Mouse (Mus musculus): ENCODE measurements around the gene Gm21974. TPM values are rescaled to one million over a fixed set of nuclear protein-coding genes. Genes with fewer than 3 reads are reported as not detected.
"Not testable (repeated sequence)": the region's sequence is repeated elsewhere in the genome, so short reads cannot be mapped to it uniquely, and the experiment has no call there.

Gene Gm21974
- under 1 TPM in 1 of 4 experiments, not detected in 3; 0.34 TPM for total RNA-seq (2022)

DNA sequence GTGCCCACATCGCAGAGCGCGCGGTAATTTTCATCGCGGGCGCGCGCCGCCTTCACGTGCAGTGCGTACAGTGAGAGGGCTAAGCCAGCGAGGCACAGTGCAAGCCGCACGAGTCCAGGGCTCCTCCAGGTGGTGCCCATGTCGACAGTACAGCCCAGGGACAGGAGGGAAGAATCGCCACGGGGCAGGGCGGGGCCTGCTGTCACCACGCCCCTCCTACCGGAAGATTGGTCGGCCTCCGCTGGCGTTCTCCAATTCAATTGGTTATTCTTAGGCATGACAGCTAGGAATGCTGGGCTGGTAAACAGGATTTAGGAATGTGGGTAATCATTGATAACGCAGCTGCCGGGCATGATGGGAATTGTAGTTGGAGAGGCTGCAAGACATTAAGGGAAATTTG, at the start of gene Gm21974, which contains the start of gene Vkorc1:
Gene Gm21974, minus strand, starts transcription at position 13 of the 400 bp plus-strand sequence.
Gene Vkorc1, minus strand, starts transcription at position 176 of the 400 bp plus-strand sequence.
- peak; percentile 97 for DNase-seq (ENCODE audit: low spot score)

DNA sequence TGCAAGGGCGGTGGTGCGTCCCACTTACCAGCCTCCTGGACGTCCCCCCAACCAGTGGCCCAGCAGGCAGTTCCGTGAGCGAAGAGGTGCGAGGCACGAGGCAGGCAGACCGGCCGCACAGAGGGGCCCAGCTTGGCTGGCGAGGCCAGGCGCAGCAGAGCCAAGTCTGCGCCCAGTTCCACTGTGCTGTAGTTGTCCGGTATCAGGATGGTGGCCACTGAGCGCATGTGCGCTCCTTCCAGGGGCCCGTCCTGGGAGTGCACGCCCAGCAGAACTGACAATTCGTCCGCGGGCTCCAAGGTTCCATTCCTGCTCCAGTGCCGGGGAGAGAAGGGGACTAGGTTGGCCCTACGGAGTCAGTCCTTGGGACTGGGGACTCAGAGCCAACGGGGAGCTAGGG, 49.4 kb upstream of the Gm21974 start:
- no peak for DNase-seq (ENCODE audit: low spot score)

DNA sequence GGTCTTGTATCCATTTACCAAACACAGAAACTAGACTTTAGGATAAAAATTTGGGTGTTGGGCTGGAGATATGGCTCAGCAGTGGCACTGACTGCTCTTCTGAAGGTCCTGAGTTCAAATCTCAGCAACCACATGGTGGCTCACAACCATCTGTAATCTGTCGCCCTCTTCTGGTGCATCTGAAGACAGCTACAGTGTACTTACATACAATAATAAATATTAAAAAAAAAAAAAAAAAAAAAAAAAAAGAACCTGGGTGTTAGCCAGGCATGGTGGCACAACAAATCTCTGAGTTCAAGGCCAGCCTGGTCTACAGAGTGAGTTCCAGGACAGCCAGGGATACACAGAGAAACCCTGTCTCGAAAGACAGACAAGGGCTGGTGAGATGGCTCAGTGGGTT, 46.8 kb upstream of the Gm21974 start:
- DNase-seq (ENCODE audit: low spot score), result not testable (repeated sequence)

GRCm38 (mm10) chr7:127936216-127936884, 41.1 kb upstream of the Gm21974 start:
- DNase-seq (ENCODE audit: low spot score), result no peak

DNA sequence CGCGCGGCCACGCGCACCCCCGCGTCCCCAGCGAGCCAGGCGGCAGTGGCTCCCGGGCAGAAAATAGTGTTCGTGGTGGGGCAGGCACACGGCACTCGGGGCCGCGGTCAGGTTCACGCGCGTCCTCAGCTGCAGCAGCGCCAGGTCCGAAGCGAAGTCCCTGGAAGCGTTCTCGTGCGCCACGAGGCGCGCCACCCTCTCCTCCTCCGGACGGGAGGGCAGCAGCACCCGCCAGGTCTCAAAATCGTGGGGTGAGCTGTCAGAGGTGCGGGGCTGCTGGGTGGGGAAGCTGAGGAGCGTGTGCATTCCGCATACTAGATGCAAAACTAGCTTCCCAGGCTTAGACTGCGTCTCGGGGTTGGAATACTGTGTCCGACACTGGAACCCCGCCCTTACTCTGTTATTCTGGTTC, 40.5 kb upstream of the Gm21974 start:
- DNase-seq (ENCODE audit: low spot score), result peak; percentile 21

DNA sequence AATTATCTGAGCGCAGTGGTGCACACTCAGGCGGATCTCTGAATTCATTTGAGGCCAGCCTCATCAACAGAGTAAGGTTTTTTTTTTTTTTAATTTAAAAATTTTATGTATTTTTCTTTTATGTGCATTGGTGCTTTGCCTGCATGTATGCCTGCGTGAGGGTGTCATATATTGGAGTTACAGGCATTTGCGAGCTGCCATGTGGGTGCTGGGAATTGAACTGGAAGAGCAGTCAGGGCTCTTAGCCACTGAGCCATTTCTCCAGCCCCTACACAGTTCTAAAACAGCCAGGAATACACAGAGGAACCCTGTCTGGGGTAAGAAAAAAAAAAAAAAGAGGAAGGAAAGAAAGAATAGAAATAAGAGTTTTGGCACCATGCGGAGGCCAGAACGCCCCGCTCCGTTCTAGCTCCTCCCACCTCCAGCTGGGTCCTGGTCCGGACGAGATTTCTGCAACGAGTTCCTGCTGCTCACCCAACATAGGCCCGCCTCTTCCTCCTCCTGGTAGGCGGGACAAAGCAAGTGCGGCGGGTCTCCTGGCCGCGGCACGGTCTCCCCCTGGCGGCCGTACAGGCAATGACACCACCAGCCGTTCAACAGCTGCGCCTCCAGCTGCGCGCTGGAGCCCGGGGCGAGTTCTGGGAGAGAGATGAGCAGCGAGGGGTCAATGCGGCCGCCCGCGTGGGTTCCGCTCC, 39.9 kb upstream of the Gm21974 start:
- DNase-seq (ENCODE audit: low spot score), result peak; percentile 96

DNA sequence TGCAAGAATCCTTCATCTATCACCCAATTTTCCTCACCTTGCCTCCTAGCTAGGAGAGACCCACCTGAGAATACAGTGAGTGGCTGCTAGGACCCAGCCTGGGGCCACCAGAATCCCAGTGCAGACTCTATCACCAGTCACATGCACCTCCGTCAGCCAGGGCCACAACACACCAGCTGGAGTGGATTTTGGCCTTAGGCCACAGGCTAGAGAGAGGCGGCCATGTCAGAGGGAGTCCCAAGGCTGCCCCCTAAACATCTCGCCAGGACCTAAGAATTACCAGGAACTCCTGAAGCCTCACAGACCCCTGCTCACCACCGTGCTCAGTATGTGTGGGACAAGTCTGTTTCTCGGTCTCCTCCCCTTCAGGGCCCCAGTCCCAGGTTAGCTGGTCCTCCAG, 38.8 kb upstream of the Gm21974 start:
- DNase-seq (ENCODE audit: low spot score), result no peak

DNA sequence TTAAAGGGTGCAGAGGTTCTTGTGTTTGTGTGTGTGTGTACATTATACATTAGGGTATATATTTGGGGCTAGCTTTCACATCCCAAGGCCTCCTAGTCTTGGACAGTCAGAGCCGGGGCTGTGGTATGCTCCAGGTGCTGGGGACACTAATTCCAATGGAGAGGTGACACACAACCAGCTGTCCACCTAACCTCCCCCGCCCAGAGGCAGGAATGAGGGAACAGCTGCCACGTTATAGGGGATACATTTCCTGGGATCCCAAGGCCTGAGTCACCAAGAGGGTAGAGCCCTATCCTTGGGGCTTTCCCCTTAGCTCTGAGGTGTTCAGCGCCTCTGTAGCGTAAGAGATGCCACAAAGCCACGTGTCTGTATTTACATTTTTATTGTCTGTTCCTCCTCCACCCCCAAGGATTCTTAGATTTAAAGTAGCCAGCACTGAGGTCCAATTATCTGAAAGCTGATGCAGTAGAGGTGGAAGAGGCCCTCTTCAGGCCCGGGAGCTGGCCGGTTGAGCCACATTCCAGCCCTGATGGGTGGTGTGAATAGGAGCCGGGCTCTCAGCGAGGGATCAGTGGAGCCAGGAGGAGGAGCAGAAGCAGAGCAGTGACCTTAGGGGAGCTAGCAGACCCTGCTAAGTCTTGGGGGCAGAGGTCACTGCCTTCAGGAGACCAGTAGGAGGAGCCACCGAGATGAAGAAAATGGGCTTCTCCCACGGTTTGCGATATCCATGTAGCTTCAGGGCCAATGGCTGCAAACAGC, 37.2 kb upstream of the Gm21974 start:
- DNase-seq (ENCODE audit: low spot score), result no peak

GRCm38 (mm10) chr7:127931351-127932135, 36.3 kb upstream of the Gm21974 start:
- DNase-seq (ENCODE audit: low spot score), result no peak

DNA sequence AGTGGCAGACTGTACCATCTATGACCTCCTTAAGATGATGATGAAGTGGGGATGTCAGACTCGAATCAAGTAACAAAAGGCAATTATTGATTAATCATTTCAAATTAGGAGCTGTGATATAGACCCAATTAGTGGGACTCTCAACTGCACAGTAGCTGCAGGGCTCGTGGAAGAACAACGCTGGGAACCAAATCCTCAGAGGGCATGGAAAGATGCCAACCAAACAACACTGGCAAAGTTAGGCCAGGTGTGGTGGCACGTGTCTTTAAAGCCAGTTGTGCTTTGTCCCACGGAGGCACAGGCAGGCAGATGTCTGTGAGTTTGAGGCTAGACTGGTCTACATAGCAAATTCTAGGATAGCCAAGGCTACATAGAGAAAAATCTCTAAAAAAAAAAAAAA, 35.4 kb upstream of the Gm21974 start:
- DNase-seq (ENCODE audit: low spot score), result no peak

GRCm38 (mm10) chr7:127929923-127930322, 34.7 kb upstream of the Gm21974 start, which contains the start of gene Prss8:
TSS of gene Prss8 (minus strand) at chr7:127930104.
- no peak for DNase-seq (ENCODE audit: low spot score)

DNA sequence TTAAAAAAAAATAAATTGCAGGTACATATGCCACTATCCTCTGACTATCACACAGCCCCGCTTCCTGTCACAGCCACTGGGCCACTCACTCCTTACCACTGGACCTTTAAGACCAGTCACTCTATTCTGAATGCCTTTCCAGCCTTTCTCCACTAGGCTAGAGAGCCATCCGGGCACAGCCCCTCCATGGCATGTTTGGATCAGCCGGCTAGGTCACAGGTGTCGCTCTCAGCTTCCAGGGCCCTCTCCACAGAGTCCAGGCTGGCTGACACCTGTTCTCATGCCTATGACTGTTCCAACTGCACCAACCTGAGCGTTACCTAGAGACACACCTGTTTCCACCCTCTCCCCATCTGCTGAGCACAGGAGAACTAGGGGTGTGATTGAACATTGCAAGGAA, 33.3 kb upstream of the Gm21974 start:
- no peak for DNase-seq (ENCODE audit: low spot score)

DNA sequence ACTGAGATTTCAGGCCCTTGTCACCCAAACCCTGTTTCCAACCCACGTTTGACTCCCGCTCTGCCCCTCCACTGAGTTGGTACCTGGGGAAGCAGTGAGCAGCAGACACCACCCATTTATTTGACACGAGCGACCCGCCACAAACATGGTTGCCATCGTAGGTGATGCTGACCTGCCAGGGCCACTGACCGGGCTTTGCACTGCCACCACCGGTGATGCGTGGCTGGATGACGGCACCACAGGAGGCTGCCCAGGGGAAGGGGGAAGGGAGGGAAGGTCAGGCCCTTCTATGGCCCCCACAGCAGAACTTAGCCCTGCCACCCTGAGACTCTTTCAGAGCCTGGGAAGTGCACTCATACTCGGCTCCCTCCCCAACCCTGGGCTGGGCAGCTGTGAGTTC, 32.5 kb upstream of the Gm21974 start:
- no peak for DNase-seq (ENCODE audit: low spot score)

GRCm38 (mm10) chr7:127926846-127927245, 31.6 kb upstream of the Gm21974 start:
- no peak for DNase-seq (ENCODE audit: low spot score)

GRCm38 (mm10) chr7:127926066-127926465, 30.8 kb upstream of the Gm21974 start:
- DNase-seq (ENCODE audit: low spot score), result no peak

- no peak for DNase-seq (ENCODE audit: low spot score)
These were observed 30.0 kb upstream of the Gm21974 start for GRCm38 (mm10) chr7:127925252-127925651.

DNA sequence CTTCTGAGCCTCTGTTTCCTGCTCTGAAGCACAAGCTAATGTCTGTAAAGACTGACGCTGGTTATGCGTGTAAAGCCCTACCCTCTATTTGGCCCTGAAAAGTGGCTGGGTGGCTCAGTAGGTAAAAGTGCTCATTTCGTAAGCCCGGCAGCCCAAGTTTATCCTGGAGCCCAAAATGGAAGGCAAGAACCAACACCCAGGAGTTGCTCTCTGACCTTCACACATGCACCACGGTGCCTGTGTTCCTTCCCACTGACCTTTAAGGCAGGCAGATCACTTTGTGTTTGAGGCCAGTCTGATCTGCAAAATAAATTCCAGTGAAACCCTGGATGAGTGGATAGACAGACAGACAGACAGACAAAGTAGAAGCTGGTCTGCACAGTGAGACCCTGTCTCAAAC, 28.5 kb upstream of the Gm21974 start:
- DNase-seq (ENCODE audit: low spot score), result no peak

DNA sequence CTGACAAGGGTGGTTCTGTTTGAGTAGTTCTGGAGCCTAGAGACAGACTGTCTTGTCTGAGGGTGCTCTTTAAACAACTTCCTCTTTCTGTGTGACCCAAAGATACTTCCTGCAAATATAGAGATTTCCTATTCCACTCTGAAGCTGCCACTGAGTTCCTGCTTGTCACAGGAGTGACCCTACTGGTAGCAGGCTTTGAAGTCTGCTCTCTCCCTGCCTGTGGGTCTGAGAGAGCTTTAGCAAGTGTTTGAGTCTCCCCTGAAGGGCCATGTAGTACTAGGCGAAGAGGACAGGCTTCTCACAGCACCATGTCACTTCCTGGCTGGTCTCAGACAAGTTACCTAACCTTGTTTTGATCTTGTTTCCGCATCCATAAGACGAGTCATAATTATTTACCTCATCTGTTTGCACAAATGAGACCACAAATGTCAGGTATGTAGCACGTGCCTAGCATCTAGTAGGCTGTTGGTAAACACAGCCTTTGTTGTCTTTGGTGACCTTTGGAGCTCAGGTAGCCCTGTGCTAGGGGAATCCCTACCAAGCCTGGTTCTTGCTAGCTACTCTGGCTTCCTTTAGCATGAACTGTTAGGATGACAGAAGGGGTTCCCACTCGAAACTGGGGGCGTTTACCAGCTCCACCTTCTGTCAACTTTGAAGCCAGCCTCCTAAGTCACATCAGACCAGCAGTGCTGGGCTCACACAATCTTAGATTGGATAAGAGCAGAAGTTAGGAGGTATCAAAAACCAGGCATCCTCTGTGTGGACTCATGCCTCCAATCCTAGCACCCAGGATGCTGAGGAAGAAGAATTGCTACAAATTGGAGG, 27.4 kb upstream of the Gm21974 start:
- no peak for DNase-seq (ENCODE audit: low spot score)

DNA sequence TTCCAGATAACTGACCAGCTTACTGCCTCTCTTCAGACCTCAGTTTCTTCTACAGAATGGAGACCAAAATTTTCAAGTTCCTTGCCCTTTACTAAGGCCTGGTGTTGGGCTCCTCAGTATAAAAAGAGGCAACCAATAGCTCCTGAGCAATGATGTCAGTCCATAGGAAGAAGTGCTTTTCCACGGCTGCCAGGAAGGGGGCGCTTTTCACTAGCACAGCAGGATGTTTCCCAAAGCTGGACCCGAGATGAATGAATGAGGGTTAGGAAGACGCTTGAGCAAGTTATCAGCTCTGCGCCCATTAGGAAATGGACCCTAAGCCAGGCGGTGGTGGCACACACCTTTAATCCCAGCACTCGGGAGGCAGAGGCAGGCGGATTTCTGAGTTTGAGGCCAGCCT, 26.3 kb upstream of the Gm21974 start:
- DNase-seq (ENCODE audit: low spot score), result no peak

- no peak for DNase-seq (ENCODE audit: low spot score)
These were observed 24.0 kb upstream of the Gm21974 start for GRCm38 (mm10) chr7:127919290-127919689.

GRCm38 (mm10) chr7:127918203-127918602, 22.9 kb upstream of the Gm21974 start:
- no peak for DNase-seq (ENCODE audit: low spot score)
